Mouse (Mus musculus) lung, postnatal 14 days (tissue): Measurements from ENCODE around the gene Rhox4f.
"Not testable (repeated sequence)": the region's sequence is repeated elsewhere in the genome, so short reads cannot be mapped to it uniquely, and the experiment has no call there.

Experiments
- DNase-seq: peaks from one replicate; pipeline ENCODE4 v3.0.0; 2021

Rhox4f gene

GRCm38 (mm10) chrX:37607604-37608003, at the start of gene Rhox4f:
Rhox4f (minus strand) TSS chrX:37607704.
- not testable (repeated sequence) for DNase-seq

GRCm38 (mm10) chrX:37651227-37651626, 43.7 kb upstream of the Rhox4f start, which contains the start of gene Rhox4g:
Rhox4g (minus strand) TSS chrX:37651327.
- not testable (repeated sequence) for DNase-seq

DNA sequence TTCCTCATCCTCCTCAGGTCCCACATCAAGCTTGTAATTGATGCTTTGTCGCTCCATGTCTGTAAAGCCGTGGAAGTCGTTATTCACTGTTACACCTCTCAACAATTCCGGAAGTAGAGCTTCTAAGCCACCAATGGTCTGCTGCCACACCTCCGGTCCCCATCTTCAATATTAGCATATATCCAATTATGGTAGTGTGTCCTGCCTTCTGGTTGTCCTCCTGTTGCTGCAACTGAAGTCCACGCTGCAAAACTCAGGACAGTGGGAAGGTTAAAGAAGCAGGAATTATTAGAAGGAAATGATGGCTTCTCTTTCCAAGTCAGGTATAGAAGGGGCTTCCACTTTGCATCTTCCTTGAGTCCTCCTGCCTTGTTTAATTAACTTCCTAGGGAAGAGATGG, 35.9 kb upstream of the Rhox4f start, which contains the start of gene Rhox2g:
Rhox2g (minus strand) TSS at position 101 of the 400 bp plus-strand sequence.
- DNase-seq, result not testable (repeated sequence)

- not testable (repeated sequence) for DNase-seq
These were observed 21.0 kb upstream of the Rhox4f start, which contains the start of gene Rhox3g for GRCm38 (mm10) chrX:37628512-37628911. Rhox3g (minus strand) TSS chrX:37628612.

DNA sequence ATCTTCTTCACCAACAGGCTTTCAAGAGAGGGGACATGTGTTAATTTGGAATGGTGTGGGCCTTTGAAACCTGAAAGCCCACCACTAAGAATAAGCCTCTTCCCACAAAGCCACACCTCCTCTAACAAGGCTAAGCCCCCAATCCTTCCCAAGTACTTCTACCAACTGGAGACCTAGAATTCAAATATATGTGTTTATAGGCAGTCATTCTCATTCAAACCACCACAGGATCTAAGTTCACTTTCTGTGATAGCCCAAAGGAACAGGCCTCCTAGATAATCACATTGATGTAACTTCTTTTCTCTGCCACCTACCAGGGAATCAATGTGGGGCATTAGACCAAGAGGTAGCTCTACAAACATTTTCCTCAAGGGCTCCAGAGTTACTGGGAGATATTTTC, 26.8 kb downstream of the Rhox4f start, which contains the start of gene Rhox3f:
Rhox3f (plus strand) TSS at position 301 of the 400 bp plus-strand sequence.
- DNase-seq, result not testable (repeated sequence)

GRCm38 (mm10) chrX:37572638-37573037, 34.9 kb downstream of the Rhox4f start:
- DNase-seq, result not testable (repeated sequence)

GRCm38 (mm10) chrX:37571105-37571504, 36.4 kb downstream of the Rhox4f start, which contains the start of gene Rhox2f:
Rhox2f (plus strand) TSS chrX:37571405.
- not testable (repeated sequence) for DNase-seq

DNA sequence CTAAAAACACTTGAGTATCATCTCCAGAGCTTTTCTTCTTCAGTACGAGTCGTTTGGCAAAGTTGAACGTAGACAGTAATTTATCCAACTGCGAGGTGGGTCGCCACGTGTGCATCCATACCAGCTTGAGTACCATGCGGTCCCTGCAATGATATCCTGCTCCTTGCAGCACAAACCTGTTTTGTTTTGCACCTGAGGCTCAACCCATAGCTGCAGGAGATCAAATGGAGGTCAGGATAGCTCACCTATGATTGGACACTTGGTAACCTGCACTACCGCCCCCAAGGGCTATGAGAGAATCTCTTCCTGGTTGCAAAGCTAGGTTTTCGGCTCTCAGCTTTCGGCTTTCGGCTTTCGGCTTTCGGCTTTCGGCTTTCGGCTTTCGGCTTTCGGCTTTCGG, 50.4 kb downstream of the Rhox4f start, which contains the start of gene Rhox4e:
Rhox4e (plus strand) TSS at position 301 of the 400 bp plus-strand sequence.
- not testable (repeated sequence) for DNase-seq
